Mouse (Mus musculus) liver, postnatal 0 days (tissue): ENCODE results near the gene Fermt2.

Experiments
- CTCF ChIP-seq: sonication (generic); IDR thresholded peaks from 2 replicates; pipeline ENCODE4 v1.5.1; 2016; ENCODE audit warnings: antibody characterized with exemption, low read depth
- EP300 ChIP-seq: IDR thresholded peaks from 2 replicates; pipeline ENCODE4 v1.6.1; 2016; ENCODE audit warnings: antibody characterized with exemption, low read depth, mild to moderate bottlenecking

- TF ChIP-seq CTCF, result no peak
- TF ChIP-seq EP300, result no peak
Observed at GRCm38 (mm10) chr14:45457003-45457402, 72.9 kb downstream of the Fermt2 start.
